Mouse (Mus musculus) brain, embryonic 18.5 days (tissue): ENCODE results near the gene Tm7sf2.
A peak's percentile ranks its signal among the peaks of the same experiment; 100 is the strongest.

Experiments
- DNase-seq: peaks from one replicate; pipeline ENCODE4 v3.0.0-alpha.2; 2012; ENCODE audit warnings: low read depth, low spot score

Gene Tm7sf2

GRCm38 (mm10) chr19:6067724-6068415, at the start of gene Tm7sf2:
TSS of gene Tm7sf2 (minus strand) at chr19:6068373.
- DNase-seq: peak; percentile 79

GRCm38 (mm10) chr19:6117346-6117985, 49.3 kb upstream of the Tm7sf2 start:
- DNase-seq: no peak

GRCm38 (mm10) chr19:6116113-6116850, 48.1 kb upstream of the Tm7sf2 start:
- no peak for DNase-seq

- DNase-seq: no peak
These were observed 44.9 kb upstream of the Tm7sf2 start for GRCm38 (mm10) chr19:6113116-6113515.

GRCm38 (mm10) chr19:6105586-6105985, 37.4 kb upstream of the Tm7sf2 start, which contains the start of gene Naaladl1:
TSS of gene Naaladl1 (plus strand) at chr19:6105782.
- no peak for DNase-seq

- DNase-seq: no peak
These were observed 36.3 kb upstream of the Tm7sf2 start for GRCm38 (mm10) chr19:6104476-6104875.

- DNase-seq: no peak
These were observed 34.1 kb upstream of the Tm7sf2 start for GRCm38 (mm10) chr19:6102169-6102853.

GRCm38 (mm10) chr19:6101186-6101585, 33.0 kb upstream of the Tm7sf2 start:
- DNase-seq: no peak

- no peak for DNase-seq
These were observed 29.7 kb upstream of the Tm7sf2 start for GRCm38 (mm10) chr19:6097847-6098246.

- DNase-seq: no peak
These were observed 25.9 kb upstream of the Tm7sf2 start, which contains the start of gene AC131692.1 for GRCm38 (mm10) chr19:6094119-6094518. TSS of gene AC131692.1 (plus strand) at chr19:6094419.

- no peak for DNase-seq
These were observed 20.7 kb upstream of the Tm7sf2 start for GRCm38 (mm10) chr19:6088841-6089240.

- no peak for DNase-seq
These were observed 17.3 kb upstream of the Tm7sf2 start for GRCm38 (mm10) chr19:6085417-6085879.

- peak; percentile 97 for DNase-seq
These were observed 16.5 kb upstream of the Tm7sf2 start, which contains the start of the genes Zfpl1 and Cdca5 for GRCm38 (mm10) chr19:6084478-6085248. TSS of gene Zfpl1 (minus strand) at chr19:6084956. TSS of gene Cdca5 (plus strand) at chr19:6084983.

- no peak for DNase-seq
These were observed 14.0 kb upstream of the Tm7sf2 start, which contains the start of gene Gm28374 for GRCm38 (mm10) chr19:6082156-6082555. TSS of gene Gm28374 (minus strand) at chr19:6082256.

- no peak for DNase-seq
These were observed 11.9 kb upstream of the Tm7sf2 start, which contains the start of gene Tmem262 for GRCm38 (mm10) chr19:6079983-6080480. TSS of gene Tmem262 (plus strand) at chr19:6080033.

- peak; percentile 88 for DNase-seq
These were observed 8.6 kb upstream of the Tm7sf2 start, which contains the start of gene Vps51 for GRCm38 (mm10) chr19:6076564-6077393. TSS of gene Vps51 (minus strand) at chr19:6077231.

- DNase-seq: no peak
These were observed 5.7 kb upstream of the Tm7sf2 start for GRCm38 (mm10) chr19:6073889-6074288.

- no peak for DNase-seq
These were observed 3.1 kb upstream of the Tm7sf2 start for GRCm38 (mm10) chr19:6071261-6071660.

- DNase-seq: no peak
These were observed 2.5 kb upstream of the Tm7sf2 start for GRCm38 (mm10) chr19:6070571-6071250.
